Mouse (Mus musculus): ENCODE measurements at regions not wholly inside any gene's neighbourhood (a gene's known extent, or its start where the extent isn't known, plus 50 kb on each side); places are given as distances from the start of the nearest gene placed in this dataset.

GRCm38 (mm10) chr6:148543047-148543446 lies 98.9 kb upstream of the Tmtc1 start:
- no peak for DNase-seq (ENCODE audit: low spot score in 2 of 2)

- no peak for DNase-seq (ENCODE audit: low spot score in 2 of 2)
Measured at GRCm38 (mm10) chr6:148541981-148542380, 97.8 kb upstream of the Tmtc1 start.

DNA sequence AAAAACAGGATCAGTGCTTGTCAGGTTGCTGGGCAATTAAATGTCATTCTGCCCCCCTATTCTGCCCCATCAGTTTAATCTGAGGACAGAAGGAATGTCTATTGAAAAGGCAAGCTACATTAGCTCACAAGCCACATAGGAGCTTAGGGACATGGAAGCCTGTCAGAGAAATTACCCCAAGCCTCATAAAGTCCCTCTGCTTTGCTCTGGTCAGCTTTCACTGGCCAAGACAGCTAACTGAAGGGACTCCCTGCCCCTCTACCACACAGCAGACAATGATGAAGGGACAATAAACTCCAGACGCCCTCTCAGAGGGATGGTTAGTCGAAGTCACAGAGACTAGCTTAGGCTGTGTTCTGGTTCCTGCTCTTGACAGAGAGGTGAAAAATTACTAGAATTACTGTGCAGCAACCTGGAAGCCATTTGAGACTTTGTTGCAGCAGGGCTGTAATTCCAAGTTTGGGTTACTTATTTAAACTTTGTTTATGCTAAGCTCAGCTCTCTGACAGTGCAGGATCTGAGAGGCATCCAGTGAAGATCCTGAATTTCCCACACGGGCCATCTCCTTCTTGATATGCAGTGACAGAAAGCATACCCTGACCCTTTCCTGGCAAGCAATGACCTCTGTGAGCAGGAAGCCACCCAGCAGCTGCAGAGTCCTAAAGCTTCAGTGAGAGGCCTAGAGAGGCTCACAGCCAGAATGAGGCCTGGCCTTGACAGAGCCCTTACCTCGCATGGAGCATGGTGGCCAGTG lies 95.2 kb upstream of the Tmtc1 start:
- DNase-seq (ENCODE audit: low spot score in 2 of 2) = no peak

DNA sequence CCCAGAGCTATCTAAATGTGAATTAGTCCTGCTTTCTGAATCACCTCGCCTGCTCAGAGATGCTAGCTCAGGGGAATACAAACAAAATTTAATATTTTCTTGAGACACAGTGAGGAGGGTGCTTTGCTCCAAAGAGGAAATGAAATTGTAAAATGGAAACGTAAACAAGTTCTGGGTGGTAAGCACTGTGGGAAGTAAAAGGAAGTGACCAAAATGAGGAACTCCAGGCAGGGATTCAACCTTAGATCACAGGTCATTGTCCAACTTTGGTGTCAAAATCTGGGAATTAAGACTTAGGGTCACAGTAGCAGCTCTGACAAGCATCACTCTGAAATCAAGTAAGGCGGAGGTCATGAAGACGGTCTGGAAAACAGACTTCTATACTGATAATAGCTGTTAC lies 90.2 kb upstream of the Tmtc1 start:
- no peak for DNase-seq (ENCODE audit: low spot score in 2 of 2)

- DNase-seq (ENCODE audit: low spot score in 2 of 2) = no peak
Measured at GRCm38 (mm10) chr6:148531068-148531467, 86.9 kb upstream of the Tmtc1 start.

- no peak for DNase-seq (ENCODE audit: low spot score in 2 of 2)
Measured at GRCm38 (mm10) chr6:148528611-148529010, 84.4 kb upstream of the Tmtc1 start.

DNA sequence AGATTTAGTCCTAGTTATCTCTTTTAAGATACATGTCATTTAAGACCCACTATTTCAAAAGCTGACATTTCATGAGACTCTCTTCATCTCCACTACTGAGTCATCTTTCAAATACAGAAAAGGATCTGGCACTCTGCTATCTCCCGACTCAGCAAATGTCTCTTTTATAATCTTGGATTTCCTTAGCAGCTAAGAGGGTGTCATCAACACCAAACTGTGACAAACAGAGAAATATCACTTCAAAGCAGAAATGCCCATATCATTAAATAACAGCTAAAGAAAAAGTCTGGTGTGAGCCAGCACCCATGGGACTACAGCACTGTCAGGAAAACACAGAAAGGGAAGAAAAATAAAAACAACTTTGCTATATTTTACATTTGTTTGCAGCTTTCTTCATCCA lies 78.7 kb upstream of the Tmtc1 start:
- no peak for DNase-seq (ENCODE audit: low spot score in 2 of 2)

- DNase-seq (ENCODE audit: low spot score in 2 of 2) = no peak
Measured at GRCm38 (mm10) chr6:148517536-148518245, 73.5 kb upstream of the Tmtc1 start.

GRCm38 (mm10) chr6:148516654-148517053 lies 72.5 kb upstream of the Tmtc1 start:
- DNase-seq (ENCODE audit: low spot score in 2 of 2) = no peak

DNA sequence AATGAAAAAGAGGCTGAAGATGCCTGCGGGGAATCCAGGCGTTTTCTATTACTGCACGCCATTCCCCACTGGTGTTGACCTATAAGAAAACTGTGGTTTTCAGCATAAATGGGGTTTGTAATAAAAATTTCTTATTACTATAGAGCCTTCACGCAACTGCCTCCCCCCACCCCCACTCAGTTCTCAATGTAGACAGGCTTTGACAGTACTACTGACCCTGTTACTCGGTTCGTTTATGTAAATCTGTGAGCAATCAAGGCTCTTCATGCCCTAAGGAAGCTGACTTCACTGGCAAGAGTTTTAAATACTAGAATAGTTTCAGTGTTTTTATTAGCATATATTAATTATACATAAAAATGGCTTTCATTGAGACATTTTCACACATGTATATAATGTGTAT lies 70.9 kb upstream of the Tmtc1 start:
- no peak for DNase-seq (ENCODE audit: low spot score in 2 of 2)

DNA sequence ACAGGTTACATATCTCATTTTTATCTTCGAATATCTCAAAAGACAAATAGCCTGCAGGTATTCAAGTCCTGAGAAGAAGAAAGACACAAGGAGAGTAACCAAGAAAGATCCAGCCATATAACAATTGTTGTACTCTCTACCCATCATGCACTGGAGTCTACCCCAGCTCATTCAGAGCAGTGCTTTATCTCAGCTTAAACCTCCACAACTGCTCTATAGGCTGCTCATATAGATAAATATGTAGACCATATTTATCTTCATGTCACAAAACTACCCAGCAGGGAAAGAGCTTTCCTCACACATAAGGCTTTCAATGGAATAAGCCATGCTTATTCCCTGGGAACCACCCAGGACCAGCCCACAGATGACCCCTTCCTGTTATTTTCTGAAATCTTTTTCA lies 70.5 kb upstream of the Tmtc1 start:
- DNase-seq (ENCODE audit: low spot score in 2 of 2) = no peak

GRCm38 (mm10) chr6:148514124-148514523 lies 69.9 kb upstream of the Tmtc1 start:
- DNase-seq (ENCODE audit: low spot score in 2 of 2) = peak; percentile 38 to 47

DNA sequence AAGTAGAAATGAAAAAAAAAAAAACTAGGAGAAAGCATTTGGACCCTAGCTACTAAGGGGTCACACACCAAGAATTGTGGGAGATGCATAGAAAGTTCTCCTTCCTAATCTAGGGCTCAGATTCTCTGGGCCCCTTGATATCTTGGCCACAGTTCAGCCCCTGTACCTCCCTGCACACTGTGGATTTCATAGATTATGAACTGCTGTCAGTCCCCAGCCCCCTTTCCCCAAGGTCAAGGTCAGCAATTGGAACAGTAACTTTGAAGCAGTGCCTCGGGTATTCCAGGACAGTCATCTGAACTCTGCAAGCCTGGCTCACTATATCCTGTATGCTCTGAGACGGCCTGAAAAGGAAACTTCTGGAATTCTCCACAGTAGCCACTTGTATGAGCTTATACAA lies 68.9 kb upstream of the Tmtc1 start:
- DNase-seq (ENCODE audit: low spot score in 2 of 2) = no peak

- no peak for DNase-seq (ENCODE audit: low spot score in 2 of 2)
Measured at GRCm38 (mm10) chr6:148505325-148505724, 61.1 kb upstream of the Tmtc1 start.

DNA sequence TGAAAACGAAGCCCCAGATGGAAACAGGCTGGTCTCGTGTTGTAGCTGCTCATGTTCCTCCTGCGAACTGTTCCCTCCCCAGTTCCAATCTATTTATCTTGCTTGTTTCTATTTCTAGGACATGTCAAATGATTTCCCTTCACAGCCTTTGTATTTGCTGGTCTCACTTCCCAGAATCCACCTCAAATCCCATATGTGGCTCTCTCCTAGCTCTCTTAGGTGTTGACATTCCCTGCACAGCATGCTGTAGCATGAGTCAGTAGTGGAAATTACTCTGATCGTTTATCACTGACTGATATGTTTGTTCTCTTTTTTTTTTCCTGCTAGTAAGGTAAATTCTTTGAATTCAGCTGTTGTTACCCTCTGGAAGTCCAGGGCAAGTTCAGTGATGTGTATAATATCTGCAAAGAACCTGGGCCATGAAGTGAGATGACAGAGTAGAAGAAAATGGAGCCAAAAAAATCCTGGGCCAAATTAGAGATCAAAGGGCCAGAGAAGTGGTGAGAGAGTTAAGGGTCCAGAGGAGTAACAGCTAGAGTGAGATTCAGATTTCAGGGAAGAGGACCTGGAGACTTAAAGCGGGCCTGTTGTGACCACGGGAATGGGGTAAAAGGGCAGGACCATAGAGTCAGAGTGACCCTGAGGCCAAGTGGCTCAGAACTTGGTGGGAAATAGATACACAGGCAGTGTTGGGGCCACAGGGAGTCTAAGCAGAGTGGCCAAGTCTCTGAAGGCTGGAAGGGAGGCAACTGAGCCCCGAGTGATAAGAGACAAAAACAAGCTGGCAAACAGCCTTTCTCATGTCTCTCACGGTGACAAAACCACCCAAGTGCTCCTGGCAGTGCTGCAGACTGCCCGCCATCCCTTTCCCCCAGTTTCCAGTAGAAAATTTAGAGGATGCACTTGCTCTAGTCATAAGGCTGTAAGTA lies 56.3 kb upstream of the Tmtc1 start:
- no peak for DNase-seq (ENCODE audit: low spot score in 2 of 2)
